8 mouse cellular contexts compared by ENCODE assay signal in genomic region chr2:14073008-14073361, GRCm38 (mm10). TPM values are rescaled to one million over a fixed set of nuclear protein-coding genes. Genes with fewer than 3 reads are reported as not detected.
DNase-seq lines count a peak whose midpoint lies in the region; ATAC-seq lines count a peak whose summit lies in the region.

No protein-coding gene starts in this region.

- H3K27me3 ChIP-seq in forebrain, embryonic 13.5 days = no peaks in the 10 kb centered on the region
- no peaks in the 10 kb centered on the region for H3K27me3 ChIP-seq in liver, embryonic 15.5 days

- H3K4me2 ChIP-seq in forebrain, embryonic 13.5 days = peak overlapping the region; percentile 77
- H3K4me2 ChIP-seq in liver, embryonic 15.5 days = peak overlapping the region; percentile 75

- no peaks in the 10 kb centered on the region for H3K36me3 ChIP-seq in forebrain, embryonic 13.5 days (ENCODE audit: poor library complexity, severe bottlenecking)
- no peaks in the 10 kb centered on the region for H3K36me3 ChIP-seq in liver, embryonic 15.5 days (replicated peaks)

- WGBS in forebrain, embryonic 13.5 days = 19% methylated on average over 8 of the region's 8 CpGs
- WGBS in liver, embryonic 15.5 days (ENCODE audit: insufficient replicate concordance) = 8% methylated on average over 8 of the region's 8 CpGs

- H3K4me3 ChIP-seq in forebrain, embryonic 13.5 days = peak overlapping the region; percentile 79
- peak overlapping the region; percentile 98 for H3K4me3 ChIP-seq in liver, embryonic 15.5 days (replicated peaks)

- peak; percentile 14 for DNase-seq in embryo, embryonic 9.5 days (ENCODE audit: extremely low spot score)
- DNase-seq in embryo, embryonic 10 days (ENCODE audit: low spot score) = no peak
- peak; percentile 33 for DNase-seq in 3T3-L1 (ENCODE audit: low read depth, low spot score)
- no peak for DNase-seq in adrenal gland, postnatal 36 days
- DNase-seq in gastrocnemius, adult 8-10 months (ENCODE audit: low spot score in 2 of 2) = no peak
- DNase-seq in thymus, postnatal 25 days = no peak

- peak overlapping the region; percentile 88 for H3K27ac ChIP-seq in forebrain, embryonic 13.5 days
- peak overlapping the region; percentile 100 for H3K27ac ChIP-seq in liver, embryonic 15.5 days (replicated peaks)

- no peaks in the 10 kb centered on the region for H3K9me3 ChIP-seq in forebrain, embryonic 13.5 days (replicated peaks)
- H3K9me3 ChIP-seq in liver, embryonic 15.5 days (replicated peaks) = no peaks in the 10 kb centered on the region

- ATAC-seq in forebrain, embryonic 13.5 days = no peak
- no peak for ATAC-seq in liver, embryonic 15.5 days (ENCODE audit: insufficient read depth)

- H3K4me1 ChIP-seq in forebrain, embryonic 13.5 days = peaks cover 18% of the 10 kb centered on the region
- H3K4me1 ChIP-seq in liver, embryonic 15.5 days (replicated peaks) = peaks cover 42% of the 10 kb centered on the region

- H3K9ac ChIP-seq in forebrain, embryonic 13.5 days = peak overlapping the region; percentile 93
- peak overlapping the region; percentile 96 for H3K9ac ChIP-seq in liver, embryonic 15.5 days

RNA-seq across cellular contexts. Expression of gene Stam, which starts 0.9 kb away (rescaled TPM):
- polyA plus RNA-seq in forebrain, embryonic 13.5 days (2015; fragmentation: Nextera tagmentation; extraction: Ambion mirVana) = 108 and 113 TPM in 2 replicates
- 26.2 and 28.4 TPM in 2 replicates for polyA plus RNA-seq in liver, embryonic 15.5 days (2015; fragmentation: Nextera tagmentation; extraction: Ambion mirVana)
- total RNA-seq in adrenal gland, postnatal 36 days (2021) = 10 to 100 TPM; 49.1 to 59.1 TPM
- total RNA-seq in gastrocnemius, adult 8-10 months (2022) = 10 to 100 TPM; 17.7 to 21.8 (median 19.9) TPM

RNA-seq across cellular contexts. Expression of gene Hacd1, which starts 17.1 kb away (rescaled TPM):
- polyA plus RNA-seq in forebrain, embryonic 13.5 days (2015; fragmentation: Nextera tagmentation; extraction: Ambion mirVana) = 41.4 and 46.2 TPM in 2 replicates
- 44.2 and 46.9 TPM in 2 replicates for polyA plus RNA-seq in liver, embryonic 15.5 days (2015; fragmentation: Nextera tagmentation; extraction: Ambion mirVana)
- total RNA-seq in adrenal gland, postnatal 36 days (2021) = 10 to 100 TPM; 21.6 to 41.6 TPM
- total RNA-seq in gastrocnemius, adult 8-10 months (2022) = 10 to 100 TPM; 53.0 to 75.7 (median 62.0) TPM

Comparison
In these comparisons a context has a peak if more than half of its experiments do, and no peak if none do; other contexts are left out.
1. DNase-seq: peak in embryo, embryonic 9.5 days (single experiment) and 3T3-L1 (single experiment); none in embryo, embryonic 10 days (single experiment), adrenal gland, postnatal 36 days (0 of 2), gastrocnemius, adult 8-10 months (0 of 2) and thymus, postnatal 25 days (single experiment).